ENCODE assay signal across 14 mouse cellular contexts in the genomic region with DNA sequence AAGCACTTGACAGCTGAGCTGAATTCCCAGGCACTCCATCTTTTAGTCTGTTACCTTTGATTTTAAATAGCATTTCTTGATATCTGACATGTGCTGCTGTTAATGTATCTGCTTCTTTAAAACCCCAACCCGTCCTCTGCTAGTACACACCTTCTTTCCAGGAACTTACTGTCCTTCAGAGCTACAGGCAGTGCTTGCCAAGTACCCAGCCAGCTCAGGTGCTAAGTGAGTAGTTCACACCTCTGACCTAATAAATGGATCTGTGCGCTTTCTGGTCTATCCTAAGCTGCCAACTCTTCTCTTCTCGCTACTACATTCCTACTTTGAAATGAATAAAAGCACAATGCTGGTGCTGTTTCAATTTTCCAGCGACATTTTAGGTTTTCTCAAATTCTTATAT. TPM values are rescaled to one million over a fixed set of nuclear protein-coding genes. Genes with fewer than 3 reads are reported as not detected.
"Had no signal": no experiment of that assay in that cellular context is flagged by ENCODE, and none has a peak within 500 bp of the region (broad histone marks: within the 10 kb centered on the region; RNA-seq: fewer than 3 reads in every experiment).

No protein-coding gene starts in this region.

- H3K27ac ChIP-seq: kidney, postnatal 0 days; liver, embryonic 13.5 days had no signal

- H3K4me1 ChIP-seq: liver, embryonic 13.5 days had no signal

- H3K4me3 ChIP-seq: liver, embryonic 13.5 days had no signal

- DNase-seq: kidney, postnatal 25 days; liver, embryonic 13.5 days; lung, adult 2 months; lung, postnatal 14 days; lung, postnatal 4 days; midbrain, embryonic 14.5 days; thymus, adult 18-20 months; thymus, postnatal 36 days had no signal

RNA-seq across cellular contexts. Expression of a gene that starts 28.8 kb away (rescaled TPM):
- total RNA-seq: liver, adult 2 months; megakaryocyte progenitor cell, adult 5-6 weeks; megakaryocyte-erythroid progenitor cell, adult 5-6 weeks had no signal
- polyA plus RNA-seq: liver, adult 2 months; liver, embryonic 13.5 days; liver, embryonic 16.5 days; spleen, adult 2 months had no signal
